Mouse (Mus musculus): ENCODE data around the gene Plpp1.

The Plpp1 gene

GRCm38 (mm10) chr13:112811708-112812403, 11.3 kb downstream of the Plpp1 start:
- in situ Hi-C loops (cut with MboI, MseI): no loop called here

- in situ Hi-C loops (cut with MboI, MseI): no loop called here
These were observed 15.4 kb downstream of the Plpp1 start for GRCm38 (mm10) chr13:112815996-112816395.

DNA sequence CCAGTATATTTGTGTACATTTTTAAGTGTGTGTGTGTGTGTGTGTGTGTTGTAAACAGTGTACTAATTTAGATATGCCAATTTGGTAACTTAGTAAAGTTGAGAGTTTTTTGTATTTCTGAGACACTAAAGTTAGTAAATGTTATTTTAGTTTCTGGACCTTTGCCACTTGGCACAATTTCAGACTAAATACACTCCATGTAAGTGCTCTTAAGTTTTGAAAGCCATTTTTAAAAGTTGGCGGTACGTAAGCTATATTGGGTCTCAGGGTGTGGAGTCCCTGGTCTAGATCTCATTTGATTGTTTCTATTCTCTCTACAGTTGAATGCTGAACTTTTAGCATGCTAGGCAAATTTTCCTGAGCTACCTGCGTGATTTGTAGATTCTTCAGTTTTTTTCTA, 17.5 kb downstream of the Plpp1 start:
- in situ Hi-C loops (cut with MboI, MseI): no loop called here

GRCm38 (mm10) chr13:112822413-112822812, 21.8 kb downstream of the Plpp1 start:
- in situ Hi-C loops (cut with MboI, MseI): no loop called here

DNA sequence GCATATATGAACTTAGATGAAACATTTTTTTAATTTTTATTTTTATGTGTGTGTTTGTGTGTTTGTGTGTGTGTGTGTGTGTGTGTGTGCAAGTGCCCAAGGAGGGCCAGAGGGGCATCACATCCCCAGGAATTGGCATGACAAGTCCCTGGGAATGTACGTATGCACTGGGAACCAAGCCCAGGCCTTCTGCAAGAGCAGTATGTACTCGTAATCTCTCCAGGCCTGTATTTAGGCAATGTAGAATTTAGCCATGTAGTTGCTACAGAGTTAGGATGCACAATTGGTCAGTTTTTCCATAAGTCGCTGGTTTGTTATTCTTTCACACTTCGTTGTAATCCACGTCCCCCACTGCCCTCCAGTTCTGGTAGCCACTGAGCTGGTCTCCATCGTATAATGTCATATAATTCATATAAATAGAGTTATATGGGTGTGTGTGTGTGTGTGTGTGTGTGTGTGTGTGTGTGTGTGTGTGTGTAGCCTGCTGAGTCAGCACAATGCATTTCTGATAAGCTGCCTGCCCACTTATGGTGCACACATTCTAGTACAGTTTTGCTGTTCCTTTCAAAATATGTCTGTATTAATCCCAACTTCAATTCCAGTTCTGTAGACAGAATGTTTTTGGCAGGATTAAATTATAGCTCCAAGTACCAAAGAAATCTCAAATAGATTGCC, 22.8 kb downstream of the Plpp1 start:
- in situ Hi-C loops (cut with MboI, MseI): no loop called here

DNA sequence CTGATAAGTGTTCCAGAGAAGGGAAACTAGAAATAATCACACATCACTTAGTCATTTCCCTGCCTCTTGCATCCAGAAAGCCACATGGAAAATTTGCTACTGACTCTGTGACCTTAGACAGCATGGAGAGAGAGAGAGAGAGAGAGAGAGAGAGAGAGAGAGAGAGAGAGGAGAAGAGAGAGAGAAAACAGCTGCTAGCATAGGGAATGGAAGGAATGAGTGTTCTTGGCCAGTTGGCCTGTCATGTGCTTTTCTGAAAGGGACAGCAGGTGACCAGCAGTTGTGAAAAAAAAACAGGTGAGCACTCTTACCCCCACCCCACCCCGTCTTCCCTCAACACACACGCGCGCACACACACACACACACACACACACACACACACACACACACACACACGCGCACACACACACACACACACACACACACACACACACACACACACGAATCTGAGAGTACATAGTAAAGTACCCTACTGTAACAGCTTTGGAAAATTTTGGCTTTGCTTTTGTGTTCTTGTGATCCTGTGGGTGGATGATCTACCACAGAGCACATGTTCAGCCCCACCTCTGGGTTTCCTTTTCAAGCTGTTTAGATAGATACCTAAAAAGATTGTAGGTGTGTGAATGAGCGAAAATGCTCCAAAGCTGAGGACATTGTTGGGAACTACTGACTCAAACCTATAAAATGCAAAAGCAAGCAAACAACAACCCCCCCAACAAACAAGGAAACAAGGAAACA, 23.5 kb downstream of the Plpp1 start:
- in situ Hi-C loops (cut with MboI, MseI): no loop called here

- in situ Hi-C loops (cut with MboI, MseI): no loop called here
These were observed 24.9 kb downstream of the Plpp1 start for GRCm38 (mm10) chr13:112825479-112825878.

DNA sequence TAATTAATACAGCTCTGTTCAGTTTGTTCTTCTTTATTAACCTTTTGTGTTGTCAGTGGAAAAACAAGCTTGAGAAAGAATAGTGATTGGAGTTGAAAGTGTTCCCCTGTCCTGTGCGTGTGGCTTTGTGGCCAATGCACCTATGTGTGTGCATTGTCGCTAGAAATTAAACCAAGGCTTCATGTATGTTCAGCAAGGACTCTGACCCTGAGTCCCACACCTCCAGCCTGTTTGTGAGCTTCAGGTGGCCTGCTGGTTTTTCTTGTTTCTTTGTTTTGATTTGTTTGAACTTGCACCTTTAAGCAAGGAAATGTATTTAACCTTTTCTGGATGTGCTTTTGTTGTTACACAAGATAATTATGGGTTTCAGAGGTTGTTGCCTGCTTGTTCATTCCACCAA, 29.0 kb downstream of the Plpp1 start:
- in situ Hi-C loops (cut with MboI, MseI): no loop called here

DNA sequence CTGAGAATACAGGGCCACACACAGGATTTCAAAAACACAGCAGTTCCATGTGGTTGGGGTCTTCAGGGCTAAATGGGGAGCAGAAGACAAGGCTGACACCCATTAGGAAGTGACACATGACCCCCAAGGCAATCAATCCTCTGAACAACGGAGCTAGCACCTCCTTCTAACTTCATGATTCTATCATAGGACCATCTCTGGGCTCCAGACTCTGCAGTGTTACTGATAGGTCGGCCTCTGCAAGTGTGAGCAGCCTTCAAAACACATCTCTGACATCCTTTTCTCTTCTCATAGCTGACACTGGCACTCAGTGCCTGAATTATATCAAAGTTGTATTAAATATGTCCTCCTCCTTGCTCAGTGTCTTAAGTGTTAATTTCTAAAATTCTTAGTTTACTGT, 32.0 kb downstream of the Plpp1 start:
- in situ Hi-C loops (cut with MboI, MseI): no loop called here

DNA sequence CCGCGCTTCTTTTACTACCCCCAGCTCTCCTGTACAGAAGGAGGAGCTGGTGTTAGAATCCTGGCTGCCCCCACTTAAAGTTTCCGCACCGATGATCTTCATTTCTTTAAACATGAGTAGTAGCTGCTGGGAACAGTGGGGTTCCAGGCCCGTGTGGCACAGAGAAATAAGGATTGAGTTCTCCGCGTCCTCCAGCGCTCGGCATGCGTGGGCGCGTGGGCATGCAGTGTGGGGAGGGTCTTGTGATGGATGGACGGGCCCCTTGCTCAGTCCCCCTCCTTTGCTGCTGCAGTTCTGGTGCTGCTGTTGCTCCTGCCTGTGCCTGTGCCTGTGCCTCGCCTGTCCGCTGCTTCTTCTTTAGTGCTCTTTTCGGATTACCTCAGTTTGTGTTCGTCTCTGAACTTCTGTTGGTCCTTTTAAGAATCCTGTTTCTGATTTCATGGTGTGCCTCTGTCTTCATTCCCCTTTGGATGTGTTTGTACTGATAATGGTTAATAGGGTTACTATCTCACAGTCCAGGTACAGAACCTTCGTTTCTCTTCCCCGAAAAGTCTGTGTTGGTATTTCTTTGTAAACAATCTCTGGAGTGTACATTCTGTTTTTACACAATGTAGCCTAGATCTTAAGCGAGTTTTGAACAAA, 32.8 kb downstream of the Plpp1 start:
- in situ Hi-C loops (cut with MboI, MseI): no loop called here

DNA sequence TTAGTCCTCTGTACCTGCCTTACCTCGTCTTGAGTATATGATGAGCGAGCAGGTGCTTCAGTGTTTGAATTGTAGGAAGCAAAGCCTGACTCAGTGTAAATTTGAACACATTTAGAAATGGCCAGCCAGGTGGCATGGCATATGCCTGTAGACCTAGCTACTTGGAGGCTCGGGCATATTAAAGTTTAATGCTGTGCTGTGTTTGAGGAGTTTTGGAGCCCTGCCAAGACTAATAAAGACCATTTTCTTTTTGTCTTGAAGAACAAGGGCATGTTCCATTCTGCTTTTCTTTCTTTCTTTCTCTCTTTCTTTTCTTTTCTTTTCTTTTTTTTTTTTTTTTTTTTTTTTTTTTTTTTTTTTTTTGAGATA, 33.3 kb downstream of the Plpp1 start:
- in situ Hi-C loops (cut with MboI, MseI): no loop called here

GRCm38 (mm10) chr13:112835113-112835512, 34.5 kb downstream of the Plpp1 start:
- in situ Hi-C loops (cut with MboI, MseI): no loop called here

DNA sequence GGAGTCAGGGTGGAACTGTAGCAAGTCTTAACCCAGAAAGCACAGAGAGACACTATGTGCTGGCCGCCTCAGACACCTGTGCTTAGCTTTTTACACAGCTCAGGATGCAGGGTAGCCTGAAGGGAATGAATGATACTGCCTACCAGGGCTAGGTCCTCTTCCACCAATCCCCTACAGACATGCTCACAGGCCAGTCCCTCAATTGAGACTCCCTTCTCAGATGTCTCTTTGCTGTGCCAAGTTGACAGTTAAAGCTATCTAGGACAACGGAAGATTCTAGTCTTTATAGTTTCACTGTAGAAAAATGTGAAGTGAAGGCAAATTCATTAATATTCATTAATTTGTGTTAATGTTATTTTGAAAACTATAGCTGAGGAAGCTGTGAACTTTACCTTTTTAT, 36.4 kb downstream of the Plpp1 start:
- in situ Hi-C loops (cut with MboI, MseI): no loop called here

DNA sequence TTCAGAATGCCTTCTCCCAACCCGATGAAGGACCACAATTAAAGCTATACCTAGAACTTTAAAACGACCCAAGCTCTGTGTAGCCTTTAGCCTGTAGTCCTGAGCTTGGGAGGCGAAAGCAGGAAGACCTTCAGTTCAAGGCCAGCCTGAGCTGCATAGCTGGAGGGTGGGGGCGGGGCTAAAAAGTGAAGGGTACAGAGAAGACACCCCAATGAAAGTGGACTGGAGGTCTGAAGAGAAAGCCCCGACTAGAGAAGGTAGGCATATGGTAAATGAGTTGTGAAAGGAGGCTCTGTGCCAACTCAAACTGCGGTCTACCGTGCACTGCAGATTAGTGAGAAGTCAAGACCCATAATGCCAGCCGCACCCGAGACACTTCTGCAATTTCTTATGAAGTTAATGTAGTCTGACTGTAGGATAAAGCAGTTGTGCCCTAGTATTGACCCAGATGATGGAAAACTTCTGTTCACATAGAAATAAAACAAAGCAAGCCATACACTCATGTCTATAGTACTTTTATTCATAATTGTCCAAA, 37.1 kb downstream of the Plpp1 start:
- in situ Hi-C loops (cut with MboI, MseI): no loop called here

DNA sequence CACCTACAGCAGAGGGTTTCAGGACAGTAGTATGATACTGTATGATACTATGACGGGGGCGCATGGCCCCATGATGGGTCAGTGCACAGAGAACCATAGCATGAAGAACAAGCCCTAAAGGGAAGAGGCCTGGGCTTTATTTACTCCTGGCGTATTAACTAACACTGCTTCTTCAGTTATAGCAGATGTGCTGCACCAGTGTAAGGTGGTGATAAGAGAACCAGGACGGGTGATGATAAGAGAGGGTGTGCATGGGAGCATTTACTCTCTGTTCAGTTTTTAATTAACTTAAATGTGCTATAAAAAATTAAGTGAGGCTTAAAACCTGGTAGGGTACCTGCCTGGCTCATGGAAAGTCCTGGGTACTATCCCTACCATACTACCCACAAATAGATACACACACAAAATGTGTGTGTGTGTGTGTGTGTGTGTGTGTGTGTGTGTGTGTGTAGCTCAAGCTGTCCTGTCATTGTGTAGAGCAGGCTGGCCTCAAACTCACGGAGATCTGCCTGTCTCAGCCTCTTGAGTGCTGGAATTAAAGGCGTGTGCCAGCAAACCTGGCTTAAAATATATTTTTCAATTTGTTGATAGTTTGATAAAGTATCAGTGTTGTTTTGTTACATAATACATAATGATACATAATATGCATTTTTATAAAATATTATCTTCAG, 38.1 kb downstream of the Plpp1 start:
- in situ Hi-C loops (cut with MboI, MseI): no loop called here

- in situ Hi-C loops (cut with MboI, MseI): no loop called here
These were observed 39.9 kb downstream of the Plpp1 start for GRCm38 (mm10) chr13:112840241-112841087.

DNA sequence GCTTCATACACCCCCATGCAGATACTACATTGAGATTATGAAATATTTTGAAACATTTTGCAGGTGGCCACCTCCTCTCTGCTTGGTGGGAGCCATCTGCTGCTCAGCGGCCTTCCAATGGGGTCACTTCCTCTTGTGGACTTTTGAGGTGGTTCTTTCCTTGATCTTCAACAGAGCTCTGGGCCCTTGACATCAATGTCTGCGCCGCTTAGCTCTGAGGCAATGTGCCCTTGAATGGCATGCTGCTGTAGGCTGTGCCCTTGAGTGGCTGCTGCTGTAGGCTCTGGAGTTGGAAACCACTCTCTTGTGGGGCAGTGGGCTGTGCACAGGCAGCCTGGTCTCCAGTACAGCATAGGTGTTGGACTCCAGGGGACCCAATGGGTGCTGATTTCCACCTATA, 45.3 kb downstream of the Plpp1 start:
- in situ Hi-C loops (cut with MboI, MseI): no loop called here

- in situ Hi-C loops (cut with MboI, MseI): no loop called here
These were observed 53.2 kb downstream of the Plpp1 start for GRCm38 (mm10) chr13:112853710-112854316.

DNA sequence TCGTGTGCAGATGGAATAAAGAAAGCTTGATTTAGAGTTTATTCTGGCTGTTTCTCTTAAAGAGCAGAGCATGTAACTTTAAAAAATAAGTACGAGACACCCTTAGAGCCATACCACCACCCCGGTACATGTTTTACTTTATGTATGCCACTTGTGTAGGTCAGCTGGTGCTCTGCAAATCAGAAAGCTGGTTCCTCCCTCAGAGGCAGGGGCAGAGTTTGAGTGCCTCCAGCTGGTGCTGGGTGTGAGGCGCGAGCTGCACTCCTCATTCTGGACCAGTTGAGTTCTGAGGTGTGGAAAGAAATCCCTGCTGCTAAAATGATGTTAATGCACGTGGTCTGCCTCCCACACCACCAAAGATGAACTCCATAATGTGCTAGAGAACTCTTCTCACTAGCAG, 53.8 kb downstream of the Plpp1 start:
- in situ Hi-C loops (cut with MboI, MseI): no loop called here

DNA sequence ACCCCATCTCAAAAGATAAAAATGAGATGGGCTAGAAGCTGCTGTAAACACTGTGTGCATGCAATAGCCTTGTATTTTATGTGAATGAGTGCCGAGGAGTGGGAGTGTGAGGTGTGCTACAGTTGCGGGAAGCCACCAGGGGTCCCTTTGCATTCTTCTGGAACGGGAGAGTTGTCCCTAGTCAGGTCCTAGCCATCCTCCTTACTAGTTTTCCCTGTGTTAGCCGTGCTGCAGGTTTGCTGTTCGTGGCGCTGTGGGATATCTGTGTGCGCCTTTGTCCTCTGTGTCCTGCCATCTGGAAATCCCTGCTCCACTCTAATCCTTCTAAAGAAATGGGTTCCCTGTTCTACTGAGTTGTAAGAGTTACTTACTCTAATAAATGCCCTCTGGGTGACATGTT, 57.3 kb downstream of the Plpp1 start:
- in situ Hi-C loops (cut with MboI, MseI): no loop called here

All from T-helper 1 cell (primary cell).